8 mouse cellular contexts compared by ENCODE assay signal in genomic region chr14:34374577-34374976, GRCm38 (mm10). TPM values are rescaled to one million over a fixed set of nuclear protein-coding genes. Genes with fewer than 3 reads are reported as not detected.
DNase-seq lines count a peak whose midpoint lies in the region; ATAC-seq lines count a peak whose summit lies in the region.

Sncg (minus strand) TSS chr14:34374789.

- ATAC-seq in liver, embryonic 11.5 days (replicated peaks; ENCODE audit: low FRiP score), result no peak

- no peak within 1 kb of the TSS for H3K9ac ChIP-seq in liver, embryonic 11.5 days (ENCODE audit: low read depth, low read length)

- no peaks in the 10 kb centered on the region for H3K27me3 ChIP-seq in liver, embryonic 11.5 days (replicated peaks; ENCODE audit: control insufficient read depth, insufficient read depth, low read length)
- H3K27me3 ChIP-seq in embryonic facial prominence, embryonic 10.5 days (replicated peaks; ENCODE audit: low read depth, poor library complexity, severe bottlenecking), result no peaks in the 10 kb centered on the region

- no peak for DNase-seq in liver, embryonic 11.5 days (ENCODE audit: low spot score)
- no peak for DNase-seq in liver
- DNase-seq in embryonic facial prominence, embryonic 10.5 days (ENCODE audit: low spot score), result no peak
- DNase-seq in large intestine, adult 2 months (ENCODE audit: low read depth, low spot score), result no peak
- DNase-seq in retina, embryonic 14.5 days (ENCODE audit: low spot score), result peak; percentile 39
- DNase-seq in spleen, postnatal 36 days (ENCODE audit: low spot score in 2 of 2), result no peak
- no peak for DNase-seq in c-Kit-positive CD71-positive TER-119-positive erythroid progenitor cells, embryonic 14.5 days (ENCODE audit: low spot score)
- DNase-seq in left cerebral cortex, adult 8-10 months (ENCODE audit: low spot score in 2 of 2), result no peak

- 49% methylated on average over 10 of the region's 10 CpGs for WGBS in liver, embryonic 11.5 days
- 72% methylated on average over 10 of the region's 10 CpGs for WGBS in embryonic facial prominence, embryonic 10.5 days
- 33% methylated on average over 10 of the region's 10 CpGs for WGBS in large intestine, adult 2 months

- no peaks in the 10 kb centered on the region for H3K36me3 ChIP-seq in liver, embryonic 11.5 days (ENCODE audit: control insufficient read depth, insufficient read depth, low read length)
- no peaks in the 10 kb centered on the region for H3K36me3 ChIP-seq in embryonic facial prominence, embryonic 10.5 days (replicated peaks)

- H3K4me1 ChIP-seq in liver, embryonic 11.5 days (replicated peaks; ENCODE audit: control insufficient read depth, insufficient read depth, low read length), result no peaks in the 10 kb centered on the region
- H3K4me1 ChIP-seq in embryonic facial prominence, embryonic 10.5 days, result peaks cover 56% of the 10 kb centered on the region

- 0 out of 2 replicates have a peak within 1 kb of the TSS, but pooled peaks have one; percentile 11 for H3K4me3 ChIP-seq in liver, embryonic 11.5 days (ENCODE audit: low read depth, low read length)
- peak within 1 kb of the TSS; percentile 14; the same call in 1 of the 2 replicates for H3K4me3 ChIP-seq in embryonic facial prominence, embryonic 10.5 days

- no peak within 1 kb of the TSS for H3K27ac ChIP-seq in liver, embryonic 11.5 days (ENCODE audit: low read depth, low read length)
- peak within 1 kb of the TSS; percentile 72 for H3K27ac ChIP-seq in embryonic facial prominence, embryonic 10.5 days (replicated peaks)

- no peaks in the 10 kb centered on the region for H3K9me3 ChIP-seq in liver, embryonic 11.5 days (ENCODE audit: control insufficient read depth, low read length)
- no peaks in the 10 kb centered on the region for H3K9me3 ChIP-seq in embryonic facial prominence, embryonic 10.5 days

- H3K4me2 ChIP-seq in liver, embryonic 11.5 days, result 0 out of 2 replicates have a peak within 1 kb of the TSS, but pooled peaks have one; percentile 31

RNA-seq across cellular contexts. Expression of gene Sncg, which starts in this region (rescaled TPM):
- 1.6 and 1.8 TPM in 2 replicates for polyA plus RNA-seq in liver, embryonic 11.5 days (2014; fragmentation: Nextera tagmentation; extraction: Ambion mirVana)
- 21.9 and 44.5 TPM in 2 replicates for polyA plus RNA-seq in embryonic facial prominence, embryonic 10.5 days (2016; fragmentation: Nextera tagmentation; extraction: Ambion mirVana)
- 14.2 and 21.6 TPM in 2 replicates for polyA plus RNA-seq in large intestine, adult 2 months (2012; rRNA removed)
- total RNA-seq in left cerebral cortex, adult 8-10 months (2022), result 1 to 10 TPM; 5.4 to 7.2 (median 6.0) TPM
